Mouse (Mus musculus) megakaryocyte-erythroid progenitor cell, adult 5 weeks (primary cell): ENCODE measurements around the gene Racgap1. TPM values are rescaled to one million over a fixed set of nuclear protein-coding genes. Genes with fewer than 3 reads are reported as not detected.

Experiments used
- polyA plus RNA-seq: library from polyadenylated mRNA; stranded (reverse); fragments of >175 nt; gene quantifications from 2 replicates; pipeline ENCODE4 v1.2.3, GENCODE M21; 2012

Gene Racgap1
- polyA plus RNA-seq, result 14.5 and 24.8 TPM in 2 replicates

DNA sequence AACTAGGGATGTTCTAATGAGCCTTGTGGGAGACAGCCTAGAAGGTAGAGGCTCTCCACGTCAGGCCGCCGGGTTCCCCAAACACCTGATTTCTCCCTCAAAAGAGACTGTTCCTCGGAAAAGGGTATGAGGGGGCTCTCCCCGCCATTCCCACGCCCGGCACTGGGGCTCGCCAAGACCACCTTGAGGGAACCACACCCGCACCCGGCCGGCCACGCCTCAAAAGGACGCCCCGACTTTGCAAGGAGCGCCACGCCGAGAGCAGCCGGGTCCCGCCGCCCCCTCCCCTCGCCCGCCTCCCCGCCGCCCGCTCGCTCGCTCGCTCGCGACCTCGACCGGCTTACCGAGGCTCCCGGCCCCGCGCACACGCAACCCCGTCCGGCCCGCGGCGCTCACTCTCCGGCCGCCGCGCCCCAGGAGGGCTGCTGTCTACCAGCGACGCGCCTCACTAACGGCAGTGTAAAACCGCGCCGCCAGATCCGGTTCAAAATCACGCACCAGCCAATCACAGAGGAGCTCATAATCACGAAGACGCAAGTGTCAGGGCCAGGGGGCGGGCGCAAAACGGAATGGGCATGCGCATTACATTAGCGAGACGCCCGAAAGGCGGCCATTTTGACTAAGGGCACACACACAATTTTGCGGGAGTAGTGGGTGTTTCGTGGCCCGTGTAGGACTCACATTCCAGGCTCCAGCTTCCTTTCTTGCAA lies at the start of gene Racgap1:
Gene Racgap1, minus strand, starts transcription at position 494 of the 710 bp plus-strand sequence.

DNA sequence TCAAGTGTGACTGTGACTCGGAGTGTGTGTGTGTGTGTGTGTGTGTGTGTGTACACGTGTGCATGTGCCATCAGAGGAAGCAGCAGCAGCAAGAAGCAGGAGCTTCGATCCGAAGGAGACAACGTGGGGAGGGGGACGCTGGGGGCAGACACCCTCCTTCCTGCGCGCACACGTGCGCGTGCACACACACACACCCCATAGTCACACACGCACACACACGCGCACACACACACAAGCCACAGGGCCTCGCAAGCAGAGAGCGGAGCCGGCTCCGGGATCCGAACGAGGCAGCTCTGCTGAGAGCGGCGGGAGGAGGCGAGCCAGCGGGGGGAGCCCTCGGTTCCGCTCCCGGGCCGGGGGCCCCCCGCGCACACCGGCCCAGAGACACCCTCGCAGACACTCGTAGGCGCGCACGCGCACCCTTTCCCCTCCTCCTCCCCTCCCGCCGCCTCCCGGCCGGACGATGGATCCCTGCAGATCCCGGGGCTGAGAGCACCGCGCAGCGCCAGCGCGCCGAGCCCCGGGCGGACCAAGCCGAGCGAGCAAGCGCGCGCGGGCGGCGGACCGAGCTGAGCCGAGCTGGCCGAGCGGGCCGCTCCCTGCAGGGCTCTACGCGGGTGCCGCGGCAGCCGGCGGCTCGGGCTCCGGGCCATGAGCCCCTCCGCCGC lies 18.8 kb upstream of the Racgap1 start, which contains the start of gene Asic1:
Gene Asic1, plus strand, starts transcription at position 215 of the 668 bp plus-strand sequence.

DNA sequence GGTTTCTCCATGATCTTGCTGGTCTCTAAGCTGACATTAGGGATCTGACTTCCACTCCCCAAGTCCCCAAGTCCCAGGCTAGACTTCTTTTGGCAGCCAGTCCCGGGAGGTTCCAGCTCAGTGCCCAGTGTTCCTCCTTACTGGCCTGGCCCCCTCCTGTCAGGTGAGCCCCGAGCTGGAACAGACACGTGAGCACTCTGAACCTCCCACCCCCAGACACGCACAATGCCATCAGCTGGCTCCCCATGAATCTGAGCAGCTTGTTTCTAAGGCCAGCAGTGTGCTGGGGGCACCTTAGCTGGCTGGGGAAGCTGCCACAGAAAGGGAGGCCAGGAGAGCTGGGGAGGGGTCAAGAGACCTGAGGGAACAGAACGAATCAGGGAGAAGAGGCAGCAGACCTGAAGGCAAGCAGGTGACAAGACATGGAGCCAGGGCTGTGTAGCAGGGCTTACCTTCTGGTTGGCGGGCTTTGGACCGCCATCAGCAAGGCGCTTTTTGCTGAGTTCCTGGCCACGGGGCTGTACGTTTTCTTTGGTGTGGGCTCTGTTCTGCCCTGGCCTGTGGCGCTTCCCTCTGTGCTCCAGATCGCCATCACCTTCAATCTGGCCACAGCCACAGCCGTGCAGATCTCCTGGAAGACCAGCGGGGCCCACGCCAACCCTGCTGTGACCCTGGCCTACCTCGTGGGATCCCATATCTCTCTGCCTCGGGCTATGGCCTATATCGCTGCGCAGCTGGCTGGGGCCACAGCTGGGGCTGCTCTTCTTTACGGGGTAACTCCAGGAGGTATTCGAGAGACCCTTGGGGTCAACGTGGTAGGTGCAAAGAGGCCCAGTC lies 50.3 kb downstream of the Racgap1 start, which contains the start of gene Aqp6:
Gene Aqp6, plus strand, starts transcription at position 415 of the 837 bp plus-strand sequence.

DNA sequence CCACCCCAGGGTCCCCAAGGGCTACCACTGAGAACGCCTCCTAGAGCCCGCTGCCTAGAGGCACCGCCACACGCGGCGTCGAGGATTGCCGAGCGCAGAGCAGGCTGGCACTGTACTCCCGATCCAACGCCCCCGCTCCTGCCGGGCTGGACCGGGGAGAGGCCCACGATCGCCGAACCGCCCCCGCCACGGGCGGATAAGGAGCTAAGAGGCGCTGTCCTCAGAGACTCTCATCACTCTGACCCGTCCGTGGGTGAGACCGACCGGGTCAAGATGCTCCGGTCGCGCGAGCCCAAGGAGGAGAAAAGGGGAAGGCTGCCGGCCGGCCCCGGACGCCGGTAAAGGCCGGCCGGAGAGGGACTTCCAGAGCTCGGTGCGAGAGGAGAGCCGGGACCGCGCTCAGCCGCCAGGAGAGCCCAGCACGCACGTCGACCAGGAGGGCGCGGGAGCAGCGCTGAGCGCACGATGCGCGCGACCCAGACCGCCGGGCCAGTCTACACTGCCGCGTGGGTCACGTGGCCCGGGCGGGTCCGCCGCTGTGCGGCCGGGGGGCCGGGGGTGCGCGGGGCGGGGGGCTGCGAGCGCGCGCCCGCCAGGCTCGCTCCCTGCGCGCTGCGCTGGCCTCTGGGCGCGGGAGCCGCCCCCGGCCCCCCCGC lies 60.9 kb downstream of the Racgap1 start, which contains the start of gene Aqp5:
Gene Aqp5, plus strand, starts transcription at position 354 of the 656 bp plus-strand sequence.

DNA sequence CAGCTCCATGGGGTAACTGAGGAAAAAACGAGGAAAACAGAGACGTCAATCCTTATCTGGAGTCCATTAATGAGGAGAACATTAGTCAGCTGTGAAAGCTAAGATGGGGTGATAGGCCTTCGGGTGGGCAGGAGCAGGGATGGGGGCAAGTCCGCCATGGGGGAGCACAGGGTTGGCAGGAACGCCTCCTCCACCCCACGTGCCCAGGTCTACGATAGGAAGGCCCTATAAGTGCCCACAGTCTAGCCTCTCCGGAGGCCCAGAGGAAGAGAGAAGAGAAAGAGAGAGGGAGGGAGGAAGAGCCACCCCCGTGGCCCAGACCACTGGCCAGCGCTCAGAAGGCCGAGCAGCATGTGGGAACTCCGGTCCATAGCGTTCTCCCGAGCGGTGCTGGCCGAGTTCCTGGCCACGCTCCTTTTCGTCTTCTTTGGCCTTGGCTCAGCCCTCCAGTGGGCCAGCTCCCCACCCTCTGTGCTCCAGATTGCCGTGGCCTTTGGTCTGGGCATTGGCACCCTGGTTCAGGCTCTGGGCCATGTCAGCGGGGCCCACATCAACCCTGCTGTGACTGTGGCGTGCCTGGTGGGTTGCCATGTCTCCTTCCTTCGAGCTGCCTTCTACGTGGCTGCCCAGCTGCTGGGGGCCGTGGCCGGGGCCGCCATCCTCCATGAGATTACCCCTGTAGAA lies 72.5 kb downstream of the Racgap1 start, which contains the start of gene Aqp2:
Gene Aqp2, plus strand, starts transcription at position 254 of the 684 bp plus-strand sequence.

Other genes starting within 250 kb of the Racgap1 start
- 26.8 and 31.6 TPM in 2 replicates for gene Nckap5l, start 193.9 kb downstream of the Racgap1 start, polyA plus RNA-seq
- 2.7 and 5.4 TPM in 2 replicates for gene Bcdin3d, start 176.9 kb downstream of the Racgap1 start, polyA plus RNA-seq
- gene Faim2, start 123.5 kb downstream of the Racgap1 start, polyA plus RNA-seq, result 0.40 and 0.65 TPM in 2 replicates
- gene Aqp2, start 72.6 kb downstream of the Racgap1 start, polyA plus RNA-seq, result not detected in 2 replicates
- not detected in 2 replicates for gene Aqp5, start 60.9 kb downstream of the Racgap1 start, polyA plus RNA-seq
- not detected in 2 replicates for gene Aqp6, start 50.3 kb downstream of the Racgap1 start, polyA plus RNA-seq
- 0.02 TPM in 1 of 2 replicates, not detected in the other for gene Asic1, start 18.7 kb upstream of the Racgap1 start, polyA plus RNA-seq
- gene Smarcd1, start 50.5 kb upstream of the Racgap1 start, polyA plus RNA-seq, result 37.9 and 54.3 TPM in 2 replicates
- gene Gm17349, start 53.8 kb upstream of the Racgap1 start, polyA plus RNA-seq, result 4.6 and 10.3 TPM in 2 replicates
- 1.3 and 1.9 TPM in 2 replicates for gene Gpd1, start 65.9 kb upstream of the Racgap1 start, polyA plus RNA-seq
- 103 and 108 TPM in 2 replicates for gene Cox14, start 74.0 kb upstream of the Racgap1 start, polyA plus RNA-seq
- 11.2 and 14.4 TPM in 2 replicates for gene Cers5, start 121.2 kb upstream of the Racgap1 start, polyA plus RNA-seq
- 1.0 and 1.7 TPM in 2 replicates for gene Lima1, start 223.8 kb upstream of the Racgap1 start, polyA plus RNA-seq